Mouse (Mus musculus): ENCODE data around the gene Morf4l1.
A peak's percentile ranks its signal among the peaks of the same experiment; 100 is the strongest.
"Not testable (repeated sequence)": the region's sequence is repeated elsewhere in the genome, so short reads cannot be mapped to it uniquely, and the experiment has no call there.

Gene Morf4l1

GRCm38 (mm10) chr9:90113651-90114566 is 665 bp downstream of the Morf4l1 start:
- DNase-seq, result peak; percentile 95

GRCm38 (mm10) chr9:90113151-90113550 is 1.4 kb downstream of the Morf4l1 start:
- DNase-seq, result no peak

- no peak for DNase-seq
These were observed 5.2 kb downstream of the Morf4l1 start for GRCm38 (mm10) chr9:90109386-90109785.

DNA sequence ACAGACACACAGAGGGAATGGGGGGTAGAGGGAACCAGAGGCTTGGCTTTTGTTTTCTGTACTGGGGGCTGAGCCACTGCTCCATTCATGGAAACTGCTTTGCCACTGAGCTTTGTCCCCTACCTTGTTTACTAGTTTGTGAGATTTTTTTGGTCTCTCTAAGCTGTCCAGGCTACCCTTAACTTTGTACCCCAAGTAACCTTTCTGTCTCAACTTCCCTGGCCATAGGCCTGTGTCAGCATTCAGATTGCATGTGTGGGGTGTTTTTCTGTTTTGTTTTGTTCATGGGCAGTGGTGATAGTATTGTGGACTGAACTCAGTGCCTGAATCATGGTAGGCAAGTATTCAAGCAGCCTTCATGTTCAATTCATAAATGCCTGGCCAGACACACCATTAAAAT is 6.3 kb downstream of the Morf4l1 start:
- DNase-seq, result no peak

DNA sequence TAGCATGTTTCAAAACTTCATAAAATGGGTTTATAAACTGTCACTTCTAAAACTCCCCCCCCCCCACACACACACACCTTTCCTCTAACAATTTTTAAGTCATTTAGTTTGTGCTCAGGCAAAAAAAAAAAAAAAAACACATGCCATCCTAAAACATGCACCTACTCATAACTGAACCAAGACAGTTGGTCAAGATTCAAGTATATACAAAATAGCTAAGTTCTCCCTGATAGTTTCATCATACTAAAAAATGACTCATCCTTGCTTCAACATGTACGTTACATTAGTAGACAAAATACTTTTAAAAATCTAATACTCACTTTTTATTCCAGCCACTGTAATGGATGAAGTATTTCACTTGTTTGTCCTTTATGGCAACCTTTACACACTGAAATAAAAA is 7.7 kb downstream of the Morf4l1 start:
- no peak for DNase-seq

DNA sequence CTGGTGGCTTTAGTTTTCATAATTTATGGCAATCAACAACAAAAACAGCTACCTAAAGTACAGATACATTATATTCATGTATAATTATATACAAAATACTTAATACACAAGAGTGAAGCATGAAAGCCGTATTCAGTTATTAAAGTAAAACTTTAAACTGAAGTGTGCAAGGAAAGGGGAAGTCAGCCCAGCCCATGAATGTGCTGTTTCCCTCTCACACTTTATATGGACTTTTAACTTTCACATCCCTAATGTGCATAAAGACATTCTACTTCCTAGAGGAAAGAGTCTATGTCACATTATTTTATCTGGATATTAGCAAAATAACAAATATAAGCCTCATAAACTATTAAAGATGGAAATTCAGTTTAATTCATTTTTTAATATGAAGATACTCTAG is 9.1 kb downstream of the Morf4l1 start:
- DNase-seq, result no peak

- DNase-seq, result no peak
These were observed 13.8 kb downstream of the Morf4l1 start for GRCm38 (mm10) chr9:90100760-90101159.

GRCm38 (mm10) chr9:90098934-90099333 is 15.6 kb downstream of the Morf4l1 start:
- DNase-seq, result no peak

DNA sequence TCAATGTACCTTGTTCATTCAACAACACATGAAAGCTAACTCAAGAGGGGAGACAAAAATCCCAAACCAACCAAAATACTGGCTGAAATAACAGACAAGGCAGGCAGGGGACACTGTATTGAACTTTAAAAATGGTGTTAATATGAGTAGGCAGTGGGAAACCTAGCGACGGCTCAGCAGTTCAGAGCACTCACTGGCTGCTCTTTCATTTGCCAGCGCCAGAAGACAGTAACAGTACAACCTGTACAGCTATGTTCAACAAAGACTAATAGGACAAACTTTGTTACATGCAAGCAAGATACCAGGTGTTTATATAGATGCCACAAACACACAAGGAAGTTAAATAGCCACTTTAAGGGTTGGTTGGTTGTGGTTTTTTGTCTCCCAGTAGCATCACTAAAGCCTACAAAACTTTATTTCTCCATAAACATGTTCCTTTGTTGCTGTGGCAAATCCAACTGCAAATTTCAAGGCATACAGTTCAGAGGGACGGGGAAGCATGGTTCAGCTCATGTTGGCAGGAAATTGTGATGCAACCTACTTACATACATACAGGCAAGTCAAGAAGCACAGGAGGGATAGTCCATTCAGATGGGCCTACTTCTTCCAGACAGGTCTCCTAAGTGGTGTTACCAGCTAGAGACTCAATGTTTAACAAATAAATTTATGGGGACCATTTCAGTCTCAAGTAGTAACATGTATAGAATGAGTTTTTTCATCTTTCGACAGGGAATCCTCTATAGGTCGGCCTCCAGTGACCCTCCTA is 25.1 kb downstream of the Morf4l1 start:
- DNase-seq, result no peak

DNA sequence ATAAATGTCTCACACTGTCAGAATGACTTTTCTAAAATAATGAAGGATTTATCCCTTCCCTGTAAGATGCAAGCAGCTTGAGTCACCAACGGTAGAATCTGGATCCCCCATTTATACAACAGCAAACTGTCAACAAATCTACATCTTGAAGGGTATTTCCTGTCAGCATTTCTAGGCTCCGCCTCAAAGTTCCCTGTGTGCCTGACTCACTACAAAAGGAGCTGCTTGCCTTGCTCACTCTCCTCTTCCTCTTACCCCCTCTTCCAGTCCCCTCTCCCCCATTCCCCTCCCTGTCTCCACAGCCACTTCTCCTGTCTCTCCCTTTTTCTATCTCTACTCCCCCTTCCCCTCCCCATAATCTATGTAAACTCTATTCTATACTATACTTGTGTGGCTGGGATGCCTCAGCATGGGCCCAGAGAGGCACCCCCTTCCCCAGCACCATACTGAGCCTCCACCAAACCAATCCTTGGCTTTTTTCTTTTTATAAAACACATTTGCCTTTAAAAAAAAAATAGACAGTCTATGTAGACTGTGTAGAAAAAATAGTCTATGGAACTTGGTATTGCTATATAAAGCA is 26.6 kb downstream of the Morf4l1 start:
- no peak for DNase-seq

DNA sequence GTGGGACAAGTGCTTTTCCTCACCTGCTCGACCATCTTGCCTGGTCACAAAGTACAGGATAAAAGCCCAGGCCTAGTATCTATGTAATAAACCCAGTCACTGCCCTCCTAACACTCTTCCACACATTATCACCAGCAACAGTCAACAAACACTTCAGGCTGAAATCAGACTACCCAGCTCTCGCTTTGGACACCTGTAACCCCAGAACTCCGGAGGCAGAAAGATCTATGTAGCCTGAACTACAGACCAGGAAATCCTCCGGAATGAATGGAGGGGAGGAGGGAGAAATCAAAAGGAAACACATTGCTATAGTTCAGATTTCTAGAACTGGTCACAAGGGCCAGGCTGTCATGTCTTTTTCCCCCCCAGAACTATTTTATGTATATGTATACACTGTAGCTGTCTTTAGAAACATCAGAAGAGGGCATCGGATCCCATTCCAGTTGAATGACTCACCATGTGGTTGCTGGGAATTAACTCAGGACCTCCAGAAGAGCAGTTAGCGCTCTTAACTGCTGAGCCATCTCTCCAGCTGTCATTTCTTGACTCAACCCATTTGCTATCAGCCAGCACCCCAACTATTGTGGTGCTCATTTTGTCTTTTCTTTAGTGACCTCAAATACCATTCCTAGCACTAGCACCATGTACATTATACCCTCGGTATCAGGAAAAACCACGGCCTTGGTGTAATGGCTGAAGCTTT is 29.7 kb downstream of the Morf4l1 start:
- no peak for DNase-seq

GRCm38 (mm10) chr9:90084152-90084551 is 30.4 kb downstream of the Morf4l1 start:
- DNase-seq, result no peak

- no peak for DNase-seq
These were observed 31.6 kb downstream of the Morf4l1 start for GRCm38 (mm10) chr9:90082992-90083391.

- not testable (repeated sequence) for DNase-seq
These were observed 32.6 kb downstream of the Morf4l1 start for GRCm38 (mm10) chr9:90081961-90082360.

GRCm38 (mm10) chr9:90076849-90077461 is 37.6 kb downstream of the Morf4l1 start:
- DNase-seq, result peak; percentile 80

DNA sequence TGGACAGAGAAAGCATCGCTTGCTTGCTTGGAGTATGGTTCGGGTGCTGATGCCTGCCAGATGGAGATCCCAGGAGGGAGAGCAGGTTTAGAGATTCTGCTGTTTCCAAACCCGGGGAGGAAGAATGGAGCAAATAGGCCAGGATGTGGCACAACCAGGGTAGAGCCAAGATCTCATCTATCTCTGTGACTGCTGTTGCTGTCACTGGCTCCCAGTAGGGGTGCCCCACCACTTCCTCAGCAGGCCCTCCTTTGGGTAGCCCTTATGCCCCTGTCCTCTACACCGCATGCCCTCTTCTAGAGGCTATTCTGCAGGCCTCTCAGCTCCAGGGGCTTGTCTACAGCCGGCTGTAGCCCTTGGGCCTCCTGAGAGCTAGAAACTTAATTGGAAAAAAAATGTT is 38.4 kb downstream of the Morf4l1 start:
- DNase-seq, result no peak

GRCm38 (mm10) chr9:90075336-90075735 is 39.2 kb downstream of the Morf4l1 start:
- no peak for DNase-seq

DNA sequence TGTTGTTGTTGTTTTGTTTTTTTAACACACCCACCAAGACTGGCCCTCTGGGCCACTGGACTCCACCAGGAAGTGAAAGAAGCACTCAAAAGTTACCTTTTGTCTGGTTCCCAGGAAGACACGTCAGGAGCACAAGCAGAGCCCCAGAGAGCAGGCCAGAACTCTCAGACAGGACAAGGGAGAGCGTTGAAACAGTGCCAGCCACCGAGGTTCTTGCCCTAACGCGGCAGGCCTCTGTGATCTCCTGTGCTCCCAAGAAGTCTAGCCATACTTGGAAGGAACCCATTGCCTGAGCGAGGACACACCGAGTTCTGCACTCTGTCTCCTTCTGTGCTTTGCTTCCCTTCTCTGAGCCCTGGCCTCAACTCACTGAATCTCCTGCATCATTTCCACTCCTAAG is 44.4 kb downstream of the Morf4l1 start:
- DNase-seq, result no peak

DNA sequence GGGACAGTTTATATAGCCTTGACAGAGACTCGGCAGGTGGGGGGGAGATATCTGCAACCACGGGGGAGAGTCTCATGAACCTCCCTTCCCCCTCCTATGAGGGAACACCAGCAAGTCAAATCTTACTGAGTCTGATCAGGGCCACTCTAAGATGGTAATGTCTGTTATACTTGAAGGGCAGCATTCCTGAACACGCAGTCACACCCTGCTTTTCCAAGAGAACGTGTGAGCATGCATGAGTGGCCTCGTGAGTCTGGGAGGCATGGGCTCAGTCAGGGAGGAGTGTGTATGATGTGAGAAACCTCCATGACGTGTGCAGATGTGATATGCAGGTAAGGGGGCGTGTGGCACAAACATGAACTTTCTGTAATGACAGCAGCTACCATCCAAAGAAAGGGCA is 45.1 kb downstream of the Morf4l1 start:
- no peak for DNase-seq

GRCm38 (mm10) chr9:90068786-90069185 is 45.8 kb downstream of the Morf4l1 start:
- DNase-seq, result no peak

GRCm38 (mm10) chr9:90067341-90067740 is 47.2 kb downstream of the Morf4l1 start:
- DNase-seq, result no peak

GRCm38 (mm10) chr9:90060932-90061331 is 53.6 kb downstream of the Morf4l1 start:
- not testable (repeated sequence) for DNase-seq

DNA sequence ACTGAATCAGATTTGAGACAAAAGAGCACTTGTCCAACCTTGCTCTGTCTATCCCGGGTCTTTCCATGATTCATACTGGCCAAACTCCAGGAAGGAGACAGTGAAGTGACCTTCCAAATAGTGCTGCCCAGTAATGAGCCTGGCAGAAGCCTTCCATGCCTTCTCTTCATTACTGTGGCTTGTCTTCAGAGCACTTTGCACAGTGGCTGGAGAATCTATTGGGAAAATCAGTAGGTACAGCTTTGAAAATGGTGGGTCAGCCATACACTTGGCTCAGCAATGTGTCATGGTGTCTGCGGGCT is 54.0 kb downstream of the Morf4l1 start:
- DNase-seq, result no peak
